8 mouse cellular contexts compared by ENCODE assay signal in the genomic region with DNA sequence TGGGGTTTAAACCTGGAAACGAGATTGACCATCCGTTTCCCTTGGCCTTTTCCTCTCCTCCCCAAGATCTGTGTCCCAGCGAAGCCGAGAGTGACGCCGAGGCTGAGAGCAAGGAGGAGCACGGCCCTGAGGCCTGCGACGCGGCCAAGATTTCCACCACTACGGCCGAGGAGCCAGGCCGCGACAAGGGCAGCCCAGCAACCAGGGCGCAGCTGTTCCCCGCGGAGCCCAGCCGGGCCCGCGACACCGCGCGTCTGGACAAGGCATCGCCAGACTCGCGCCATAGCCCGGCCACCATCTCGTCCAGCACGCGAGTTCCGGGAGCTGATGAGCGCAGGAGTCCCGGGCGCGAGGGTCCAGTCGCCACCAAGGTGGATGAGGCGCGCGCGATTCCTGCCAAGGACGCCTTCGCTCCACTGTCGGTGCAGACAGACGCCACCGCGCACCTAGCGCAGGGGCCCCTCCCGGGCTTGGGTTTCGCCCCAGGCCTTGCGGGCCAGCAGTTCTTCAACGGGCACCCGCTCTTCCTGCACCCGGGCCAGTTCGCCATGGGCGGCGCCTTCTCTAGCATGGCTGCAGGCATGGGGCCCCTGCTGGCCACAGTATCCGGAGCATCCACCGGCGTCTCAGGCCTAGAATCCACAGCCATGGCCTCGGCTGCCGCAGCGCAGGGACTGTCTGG. TPM values are rescaled to one million over a fixed set of nuclear protein-coding genes. Genes with fewer than 3 reads are reported as not detected.
DNase-seq lines count a peak whose midpoint lies in the region; ATAC-seq lines count a peak whose summit lies in the region.

No protein-coding gene starts in this region.

- peak overlapping the region; percentile 73 for H3K9ac ChIP-seq in embryonic facial prominence, embryonic 11.5 days (replicated peaks; ENCODE audit: low read length)
- 0 out of 2 replicates have a peak overlapping the region, but pooled peaks have one; percentile 23 for H3K9ac ChIP-seq in limb, embryonic 15.5 days

- no peak for ATAC-seq in embryonic facial prominence, embryonic 11.5 days (replicated peaks; ENCODE audit: insufficient number of reproducible peaks, low FRiP score, low TSS enrichment, low read depth)
- ATAC-seq in limb, embryonic 15.5 days (ENCODE audit: insufficient number of reproducible peaks, low FRiP score, low TSS enrichment, low read depth): 0 out of 2 replicates have a peak, but pooled peaks have one; percentile 21

- H3K4me2 ChIP-seq in embryonic facial prominence, embryonic 11.5 days (ENCODE audit: low read depth, low read length): peak overlapping the region; percentile 77
- peak overlapping the region; percentile 44 for H3K4me2 ChIP-seq in limb, embryonic 15.5 days

- H3K9me3 ChIP-seq in heart, embryonic 10.5 days: no peaks in the 10 kb centered on the region
- H3K9me3 ChIP-seq in embryonic facial prominence, embryonic 11.5 days (replicated peaks; ENCODE audit: control insufficient read depth, low read length): no peaks in the 10 kb centered on the region
- no peaks in the 10 kb centered on the region for H3K9me3 ChIP-seq in limb, embryonic 15.5 days

- no peak for DNase-seq in heart, embryonic 10.5 days (ENCODE audit: low spot score)
- no peak for DNase-seq in heart, adult 8-10 months (ENCODE audit: low spot score)
- peak; percentile 11 for DNase-seq in 3134 (ENCODE audit: extremely low read depth, insufficient read length, low spot score)
- DNase-seq in embryonic facial prominence, embryonic 11.5 days (ENCODE audit: low spot score): peak; percentile 54
- DNase-seq in layer of hippocampus, postnatal 10 days (ENCODE audit: low spot score in 2 of 2): no peak
- no peak for DNase-seq in frontal cortex, postnatal 25 days (ENCODE audit: low spot score in 2 of 2)
- DNase-seq in layer of hippocampus, adult 9-11 months: no peak

- peak overlapping the region; percentile 72 for H3K27ac ChIP-seq in heart, embryonic 10.5 days
- peak overlapping the region; percentile 79 for H3K27ac ChIP-seq in embryonic facial prominence, embryonic 11.5 days (replicated peaks; ENCODE audit: low read depth, low read length)
- H3K27ac ChIP-seq in limb, embryonic 15.5 days: no peak overlapping the region

- H3K36me3 ChIP-seq in heart, embryonic 10.5 days: peaks cover 43% of the 10 kb centered on the region
- no peaks in the 10 kb centered on the region for H3K36me3 ChIP-seq in embryonic facial prominence, embryonic 11.5 days (replicated peaks; ENCODE audit: control insufficient read depth, insufficient read depth, low read depth, low read length)
- 0 out of 2 replicates have a peak, but pooled peaks cover 9% of the 10 kb centered on the region for H3K36me3 ChIP-seq in limb, embryonic 15.5 days

- peaks cover 91% of the 10 kb centered on the region for H3K27me3 ChIP-seq in heart, embryonic 10.5 days (ENCODE audit: insufficient read depth, poor library complexity, severe bottlenecking)
- H3K27me3 ChIP-seq in embryonic facial prominence, embryonic 11.5 days (ENCODE audit: control insufficient read depth, insufficient read depth, low read length): peaks cover 43% of the 10 kb centered on the region
- H3K27me3 ChIP-seq in limb, embryonic 15.5 days: peaks cover 80% of the 10 kb centered on the region

- peaks cover 32% of the 10 kb centered on the region for H3K4me1 ChIP-seq in heart, embryonic 10.5 days
- H3K4me1 ChIP-seq in embryonic facial prominence, embryonic 11.5 days (ENCODE audit: control insufficient read depth, insufficient read depth, low read length): peaks cover 9% of the 10 kb centered on the region
- H3K4me1 ChIP-seq in limb, embryonic 15.5 days: peaks cover 30% of the 10 kb centered on the region

- WGBS in heart, embryonic 10.5 days: 14% methylated on average over 62 of the region's 62 CpGs
- 5% methylated on average over 62 of the region's 62 CpGs for WGBS in embryonic facial prominence, embryonic 11.5 days
- 15% methylated on average over 62 of the region's 62 CpGs for WGBS in limb, embryonic 15.5 days

- peak overlapping the region; percentile 53 for H3K4me3 ChIP-seq in heart, embryonic 10.5 days
- peak overlapping the region; percentile 37 for H3K4me3 ChIP-seq in embryonic facial prominence, embryonic 11.5 days (ENCODE audit: low read depth, low read length)
- H3K4me3 ChIP-seq in limb, embryonic 15.5 days: peak overlapping the region; percentile 26

RNA-seq across cellular contexts. Expression of a gene that starts 10.0 kb away (rescaled TPM):
- polyA plus RNA-seq in heart, embryonic 10.5 days (2016; fragmentation: Nextera tagmentation; extraction: Ambion mirVana): 17.0 and 41.7 TPM in 2 replicates
- 10 to 100 TPM in 3 of 4 experiments, 1 to 10 TPM in 1; 8.9 to 12.7 (median 10.2) TPM for total RNA-seq in heart, adult 8-10 months (2022)
- 36.9 and 39.8 TPM in 2 replicates for polyA plus RNA-seq in embryonic facial prominence, embryonic 11.5 days (2014; fragmentation: Nextera tagmentation; extraction: Ambion mirVana)
- polyA plus RNA-seq in limb, embryonic 15.5 days (2015; fragmentation: Nextera tagmentation; extraction: Ambion mirVana): 20.8 and 23.5 TPM in 2 replicates
- 1 to 10 TPM; 3.0 to 3.6 TPM for total RNA-seq in layer of hippocampus, postnatal 10 days (2021)

Comparison
In these comparisons a context has a peak if more than half of its experiments do, and no peak if none do; other contexts are left out.
1. DNase-seq: peak in 3134 (single experiment) and embryonic facial prominence, embryonic 11.5 days (single experiment); none in heart, embryonic 10.5 days (single experiment), heart, adult 8-10 months (single experiment), layer of hippocampus, postnatal 10 days (0 of 2), frontal cortex, postnatal 25 days (0 of 2) and layer of hippocampus, adult 9-11 months (single experiment).
2. Peak in every context shown above with its lines, with median percentiles within 50 percentile points of each other: H3K4me3 ChIP-seq.